Mouse (Mus musculus): ENCODE measurements around the gene Xlr. TPM values are rescaled to one million over a fixed set of nuclear protein-coding genes. Genes with fewer than 3 reads are reported as not detected.

Xlr gene
- polyA plus RNA-seq, 1 experiment: 22.0 TPM

- Histone ChIP-seq H3K36me3 (ENCODE audit: control insufficient read depth, insufficient read depth) (no peaks in the 10 kb centered on the region), H3K4me3 (no peak overlapping the region), H3K79me2 (ENCODE audit: control insufficient read depth, insufficient read depth) (no peaks in the 10 kb centered on the region), H3K4me2 (ENCODE audit: low read depth) (no peak overlapping the region), H3K27me3 (ENCODE audit: control insufficient read depth, insufficient read depth, insufficient read length) (no peaks in the 10 kb centered on the region), H3ac (ENCODE audit: control insufficient read depth, insufficient read length) (no peak overlapping the region)
- TF ChIP-seq CEBPB (IDR thresholded peaks at IDR 0.05; ENCODE audit: insufficient read depth, poor library complexity, severe bottlenecking) (no peak), MAX (IDR thresholded peaks at IDR 0.05; ENCODE audit: low read depth) (no peak), TCF3 (IDR thresholded peaks at IDR 0.05; ENCODE audit: insufficient read length, low read depth) (no peak), REST (IDR thresholded peaks at IDR 0.05; ENCODE audit: insufficient read depth, insufficient read length) (no peak), E2F4 (IDR thresholded peaks at IDR 0.05; ENCODE audit: insufficient read depth) (no peak), MYOD1 (IDR thresholded peaks at IDR 0.05; ENCODE audit: control insufficient read depth in 1 of 3, insufficient read length in 2 of 3, low read depth in 2 of 3) (no peak), SRF (IDR thresholded peaks at IDR 0.05; ENCODE audit: control insufficient read depth, insufficient read length, low read depth) (no peak), TCF12 (IDR thresholded peaks at IDR 0.05; ENCODE audit: insufficient read depth, poor library complexity, severe bottlenecking) (no peak), POLR2A (IDR thresholded peaks at IDR 0.05; ENCODE audit: insufficient read length, low read depth) (no peak), POLR2AphosphoS2 (IDR thresholded peaks at IDR 0.05; ENCODE audit: insufficient read length, low read depth) (no peak)
These were observed 68.5 kb downstream of the Xlr start for GRCm38 (mm10) chrX:53728967-53729366.

Other genes with a start within 250 kb of the Xlr start
- 3.3 TPM for gene Rtl8c, start 189.7 kb downstream of the Xlr start, polyA plus RNA-seq (2012; fragmentation: generic; extraction: Trizol)
- not detected for gene Gm14597, start 188.7 kb downstream of the Xlr start, polyA plus RNA-seq (2012; fragmentation: generic; extraction: Trizol)
- gene Rtl8a, start 154.0 kb downstream of the Xlr start, polyA plus RNA-seq (2012; fragmentation: generic; extraction: Trizol): 83.8 TPM
- gene Rtl8b, start 127.3 kb downstream of the Xlr start, polyA plus RNA-seq (2012; fragmentation: generic; extraction: Trizol): 75.5 TPM
- 0.05 TPM for gene 4930502E18Rik, start 72.9 kb downstream of the Xlr start, polyA plus RNA-seq (2012; fragmentation: generic; extraction: Trizol)
- gene 1700013H16Rik, start 39.9 kb downstream of the Xlr start, polyA plus RNA-seq (2012; fragmentation: generic; extraction: Trizol): not detected
- gene Zfp36l3, start 21.3 kb downstream of the Xlr start, polyA plus RNA-seq (2012; fragmentation: generic; extraction: Trizol): 0.06 TPM

Data from myocyte (in vitro differentiated cells).